Mouse (Mus musculus) spleen, adult 2 months (tissue): ENCODE data around the gene Pnrc2.

Source experiments
- CTCF ChIP-seq: fragments of 200-500 bp; IDR thresholded peaks from 2 replicates; pipeline ENCODE4 v1.5.1; 2011; ENCODE audit warnings: mild to moderate bottlenecking, inconsistent platforms; ENCODE audit not compliant: insufficient read depth, insufficient read length, insufficient replicate concordance; ENCODE audit errors: extremely low read depth
- POLR2A ChIP-seq: fragments of 200-500 bp; IDR thresholded peaks from 2 replicates; pipeline ENCODE4 v1.6.1; 2011; ENCODE audit warnings: low read depth, low read length, inconsistent platforms

- TF ChIP-seq POLR2A (no peak), CTCF (no peak)
Measured at GRCm38 (mm10) chr4:135921257-135922120, 47.8 kb upstream of the Pnrc2 start.
